Mouse (Mus musculus) stomach, embryonic 15.5 days (tissue): ENCODE results near the gene Wls. TPM values are rescaled to one million over a fixed set of nuclear protein-coding genes. Genes with fewer than 3 reads are reported as not detected.

Source experiments
- polyA plus RNA-seq: library from polyadenylated mRNA; unstranded; fragments of >200 nt; fragmentation: Nextera tagmentation; extraction: Ambion mirVana; gene quantifications from 2 replicates; pipeline ENCODE4 v1.2.1, GENCODE M21; 2015

Gene Wls
- polyA plus RNA-seq, 1 experiment from 2014 or later = 88.9 TPM

Other genes starting within 250 kb of the Wls start
- gene Rpe65, start 240.5 kb upstream of the Wls start, polyA plus RNA-seq = not detected in 2 replicates